Mouse (Mus musculus): ENCODE results near the gene Gm19402. TPM values are rescaled to one million over a fixed set of nuclear protein-coding genes. Genes with fewer than 3 reads are reported as not detected.

The Gm19402 gene
- polyA plus RNA-seq, 1 experiment from 2014 or later = not detected

- Histone ChIP-seq H3K4me3 (ENCODE audit: low read depth, low read length) (no peak overlapping the region), H3K9ac (no peak overlapping the region), H3K27ac (ENCODE audit: low read depth) (no peak overlapping the region), H3K4me2 (no peak overlapping the region), H3K9me3 (ENCODE audit: low read depth, low read length) (no peaks in the 10 kb centered on the region), H3K36me3 (ENCODE audit: insufficient read depth) (peaks cover 60% of the 10 kb centered on the region), H3K27me3 (ENCODE audit: insufficient read depth, low read length) (no peaks in the 10 kb centered on the region), H3K4me1 (ENCODE audit: insufficient read depth) (no peaks in the 10 kb centered on the region)
- DNase-seq = no peak
- 85% methylated on average over 5 of the region's 5 CpGs for WGBS
- ATAC-seq (ENCODE audit: insufficient read depth) = no peak
- TF ChIP-seq CTCF (IDR thresholded peaks at IDR 0.05; ENCODE audit: low read depth) = no peak
These were observed 45.0 kb downstream of the Gm19402 start for GRCm38 (mm10) chr10:77645571-77645970.

- no peak overlapping the region for H3K4me2 ChIP-seq
- H3K9ac ChIP-seq = no peak overlapping the region
- H3K4me3 ChIP-seq (ENCODE audit: low read depth, low read length) = no peak overlapping the region
- no peak for ATAC-seq (ENCODE audit: insufficient read depth)
- no peak for DNase-seq
- H3K27me3 ChIP-seq (ENCODE audit: insufficient read depth, low read length) = no peaks in the 10 kb centered on the region
- no peaks in the 10 kb centered on the region for H3K4me1 ChIP-seq (ENCODE audit: insufficient read depth)
- TF ChIP-seq CTCF (IDR thresholded peaks at IDR 0.05; ENCODE audit: low read depth) = no peak
- 65% methylated on average over 7 of the region's 7 CpGs for WGBS
- peaks cover 78% of the 10 kb centered on the region for H3K36me3 ChIP-seq (ENCODE audit: insufficient read depth)
- no peak overlapping the region for H3K27ac ChIP-seq (ENCODE audit: low read depth)
- H3K9me3 ChIP-seq (ENCODE audit: low read depth, low read length) = no peaks in the 10 kb centered on the region
These were observed 47.4 kb downstream of the Gm19402 start for GRCm38 (mm10) chr10:77643160-77643559.

MicroRNAs within 50 kb of the gene (microRNA counts, 519-probe panel; counts per million panel counts)
- 30.5 counts per million for microRNA mmu-miR-1930

Small RNAs within 50 kb of the gene (microRNA-seq; reads per million reads assigned to microRNA genes)
- gene Mir1930 (ENCODE audit: borderline number of aligned reads) = 15.9 reads per million, percentile 29 among the genes with 10 or more reads in this experiment

Other genes with a start within 250 kb of the Gm19402 start
- 38.4 and 43.8 TPM in 2 replicates for gene Fam207a, start 175.0 kb downstream of the Gm19402 start, polyA plus RNA-seq (2014; fragmentation: Nextera tagmentation; extraction: Ambion mirVana)
- 2.0 and 3.0 TPM in 2 replicates for gene Itgb2, start 160.5 kb downstream of the Gm19402 start, polyA plus RNA-seq (2014; fragmentation: Nextera tagmentation; extraction: Ambion mirVana)
- 109 and 112 TPM in 2 replicates for gene Pttg1ip, start 109.0 kb downstream of the Gm19402 start, polyA plus RNA-seq (2014; fragmentation: Nextera tagmentation; extraction: Ambion mirVana)
- gene Sumo3, start 84.7 kb downstream of the Gm19402 start, polyA plus RNA-seq (2014; fragmentation: Nextera tagmentation; extraction: Ambion mirVana) = 329 and 337 TPM in 2 replicates
- gene Gm49325, start 84.6 kb downstream of the Gm19402 start, polyA plus RNA-seq (2014; fragmentation: Nextera tagmentation; extraction: Ambion mirVana) = 3.0 and 3.5 TPM in 2 replicates
- gene Ube2g2, start 68.5 kb downstream of the Gm19402 start, polyA plus RNA-seq (2014; fragmentation: Nextera tagmentation; extraction: Ambion mirVana) = 47.9 and 50.9 TPM in 2 replicates
- 0.11 and 0.22 TPM in 2 replicates for gene Tspear, start 4.2 kb downstream of the Gm19402 start, polyA plus RNA-seq (2014; fragmentation: Nextera tagmentation; extraction: Ambion mirVana)
- gene Gm9508, start 6.5 kb upstream of the Gm19402 start, polyA plus RNA-seq (2014; fragmentation: Nextera tagmentation; extraction: Ambion mirVana) = not detected in 2 replicates
- gene Gm10272, start 15.9 kb upstream of the Gm19402 start, polyA plus RNA-seq (2014; fragmentation: Nextera tagmentation; extraction: Ambion mirVana) = not detected in 2 replicates
- not detected in 2 replicates for gene Gm10024, start 20.7 kb upstream of the Gm19402 start, polyA plus RNA-seq (2014; fragmentation: Nextera tagmentation; extraction: Ambion mirVana)
- gene Gm10142, start 25.1 kb upstream of the Gm19402 start, polyA plus RNA-seq (2014; fragmentation: Nextera tagmentation; extraction: Ambion mirVana) = not detected in 2 replicates
- gene Krtap12-1, start 29.8 kb upstream of the Gm19402 start, polyA plus RNA-seq (2014; fragmentation: Nextera tagmentation; extraction: Ambion mirVana) = not detected in 2 replicates
- not detected in 2 replicates for gene Gm10100, start 35.7 kb upstream of the Gm19402 start, polyA plus RNA-seq (2014; fragmentation: Nextera tagmentation; extraction: Ambion mirVana)
- not detected in 2 replicates for gene Gm18596, start 51.9 kb upstream of the Gm19402 start, polyA plus RNA-seq (2014; fragmentation: Nextera tagmentation; extraction: Ambion mirVana)
- gene Gm9736, start 60.6 kb upstream of the Gm19402 start, polyA plus RNA-seq (2014; fragmentation: Nextera tagmentation; extraction: Ambion mirVana) = not detected in 2 replicates
- not detected in 2 replicates for gene Gm3233, start 68.9 kb upstream of the Gm19402 start, polyA plus RNA-seq (2014; fragmentation: Nextera tagmentation; extraction: Ambion mirVana)
- gene Gm3238, start 80.6 kb upstream of the Gm19402 start, polyA plus RNA-seq (2014; fragmentation: Nextera tagmentation; extraction: Ambion mirVana) = not detected in 2 replicates
- gene Gm7138, start 86.2 kb upstream of the Gm19402 start, polyA plus RNA-seq (2014; fragmentation: Nextera tagmentation; extraction: Ambion mirVana) = not detected in 2 replicates
- not detected in 2 replicates for gene Gm3250, start 91.8 kb upstream of the Gm19402 start, polyA plus RNA-seq (2014; fragmentation: Nextera tagmentation; extraction: Ambion mirVana)
- gene Gm7137, start 97.4 kb upstream of the Gm19402 start, polyA plus RNA-seq (2014; fragmentation: Nextera tagmentation; extraction: Ambion mirVana) = not detected in 2 replicates
- not detected in 2 replicates for gene Gm9639, start 104.3 kb upstream of the Gm19402 start, polyA plus RNA-seq (2014; fragmentation: Nextera tagmentation; extraction: Ambion mirVana)
- not detected in 2 replicates for gene Gm19668, start 108.4 kb upstream of the Gm19402 start, polyA plus RNA-seq (2014; fragmentation: Nextera tagmentation; extraction: Ambion mirVana)
- gene Gm9507, start 121.1 kb upstream of the Gm19402 start, polyA plus RNA-seq (2014; fragmentation: Nextera tagmentation; extraction: Ambion mirVana) = not detected in 2 replicates
- not detected in 2 replicates for gene Gm2696, start 123.9 kb upstream of the Gm19402 start, polyA plus RNA-seq (2014; fragmentation: Nextera tagmentation; extraction: Ambion mirVana)
- gene Krtap10-4, start 136.3 kb upstream of the Gm19402 start, polyA plus RNA-seq (2014; fragmentation: Nextera tagmentation; extraction: Ambion mirVana) = not detected in 2 replicates
- gene Krtap10-10, start 145.2 kb upstream of the Gm19402 start, polyA plus RNA-seq (2014; fragmentation: Nextera tagmentation; extraction: Ambion mirVana) = not detected in 2 replicates
- not detected in 2 replicates for gene Gm36176, start 156.0 kb upstream of the Gm19402 start, polyA plus RNA-seq (2014; fragmentation: Nextera tagmentation; extraction: Ambion mirVana)
- not detected in 2 replicates for gene Gm10318, start 162.1 kb upstream of the Gm19402 start, polyA plus RNA-seq (2014; fragmentation: Nextera tagmentation; extraction: Ambion mirVana)
- not detected in 2 replicates for gene Gm3285, start 171.2 kb upstream of the Gm19402 start, polyA plus RNA-seq (2014; fragmentation: Nextera tagmentation; extraction: Ambion mirVana)
- 3.4 and 4.2 TPM in 2 replicates for gene Lrrc3, start 211.8 kb upstream of the Gm19402 start, polyA plus RNA-seq (2014; fragmentation: Nextera tagmentation; extraction: Ambion mirVana)